Mouse (Mus musculus) liver, embryonic 14.5 days (tissue): ENCODE measurements around the gene Sema5a.

Experiments
- CTCF ChIP-seq: IDR thresholded peaks from 2 replicates; pipeline ENCODE4 v1.5.1; 2016; ENCODE audit warnings: antibody characterized with exemption, low read depth, control low read depth
- EP300 ChIP-seq: IDR thresholded peaks from 2 replicates; pipeline ENCODE4 v1.6.1; 2016; ENCODE audit warnings: antibody characterized with exemption, low read depth

- TF ChIP-seq CTCF (no peak), EP300 (no peak)
Measured at GRCm38 (mm10) chr15:32613718-32614117, 369.1 kb downstream of the Sema5a start.
